Mouse (Mus musculus): Measurements from ENCODE around the gene Cytip.

Gene Cytip

DNA sequence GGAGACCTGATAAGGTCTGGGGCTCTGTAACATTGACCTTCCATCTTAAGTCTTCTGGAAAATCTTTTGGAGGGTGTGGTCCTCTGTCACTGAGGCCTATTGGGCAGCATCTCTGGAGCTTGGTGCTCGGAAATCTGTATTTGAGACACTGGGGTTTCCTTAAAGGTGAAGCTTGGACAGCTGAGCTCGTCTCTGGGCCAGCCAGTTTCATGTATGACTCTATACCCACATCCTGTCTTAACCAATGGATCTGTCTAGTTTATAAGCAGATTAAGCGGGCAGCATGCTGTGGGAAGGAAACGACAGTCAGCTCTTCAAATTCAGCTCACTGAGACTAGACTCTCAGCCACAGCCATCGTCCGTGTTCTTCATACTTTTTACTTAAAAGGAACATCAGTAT lies 88.3 kb downstream of the Cytip start:
- DNase-seq (ENCODE audit: low spot score) = no peak

DNA sequence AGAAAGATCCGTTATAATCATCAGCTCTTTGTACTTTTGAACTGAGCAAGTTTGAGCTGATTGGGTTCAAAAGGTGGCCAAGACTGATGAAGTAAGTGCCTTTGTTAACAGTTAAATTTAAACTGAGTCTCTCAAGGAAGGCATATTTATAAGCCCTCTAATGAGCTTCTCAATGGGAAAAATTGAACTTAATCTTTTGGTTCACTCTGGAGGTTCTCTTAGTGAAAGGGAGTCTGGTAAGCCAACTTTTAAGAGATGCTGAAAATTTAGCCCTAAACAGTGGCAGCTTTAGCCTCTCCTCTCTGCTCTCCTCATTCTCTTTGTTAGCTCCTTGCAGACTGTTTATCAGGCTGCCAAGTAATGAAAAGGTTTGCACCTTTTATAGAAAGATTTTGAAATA lies 100.5 kb downstream of the Cytip start:
- no peak for DNase-seq (ENCODE audit: low spot score)

- no peak for DNase-seq (ENCODE audit: low spot score)
Observed at GRCm38 (mm10) chr2:58086420-58086819, 108.9 kb downstream of the Cytip start.

DNA sequence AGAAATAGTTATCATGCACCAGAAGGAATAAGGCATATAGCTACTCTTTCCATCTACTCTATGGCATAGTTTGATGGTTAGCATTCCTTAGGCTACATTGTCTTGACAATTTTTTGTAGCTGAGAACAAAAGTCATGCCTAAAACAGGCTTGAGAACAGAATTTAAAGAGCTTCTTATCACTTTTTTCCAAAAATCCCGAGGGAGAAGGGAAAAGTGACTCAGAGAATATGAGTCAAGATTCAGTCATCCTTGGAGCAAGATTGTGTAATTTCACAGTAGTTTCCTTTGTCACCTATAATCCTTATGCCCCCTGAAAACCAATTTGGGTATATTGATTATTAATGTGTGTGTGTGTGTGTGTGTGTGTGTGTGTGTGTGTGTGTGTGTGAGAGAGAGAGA lies 115.5 kb downstream of the Cytip start:
- DNase-seq (ENCODE audit: low spot score) = no peak
